Mouse (Mus musculus): ENCODE data around the gene Gm19668.
"Not testable (repeated sequence)": the region's sequence is repeated elsewhere in the genome, so short reads cannot be mapped to it uniquely, and the experiment has no call there.

- not testable (repeated sequence) for TF ChIP-seq MAX (IDR thresholded peaks at IDR 0.05); CTCF (IDR thresholded peaks at IDR 0.05; ENCODE audit: control insufficient read depth, insufficient read depth, insufficient read length); MYOD1 (IDR thresholded peaks at IDR 0.05; ENCODE audit: control insufficient read depth, insufficient read length, low read depth); CEBPB (IDR thresholded peaks at IDR 0.05; ENCODE audit: low read depth)
Measured at GRCm38 (mm10) chr10:77771225-77771624, 27.7 kb downstream of the Gm19668 start, which contains the start of gene Gm3238.

Measured in C2C12 (cell line).